Mouse (Mus musculus) thymus, adult 2 months (tissue): ENCODE measurements around the gene Mical2.

ENCODE experiments used
- CTCF ChIP-seq: fragments of 200-500 bp; IDR thresholded peaks from 2 replicates; pipeline ENCODE4 v1.5.1; 2012; ENCODE audit warnings: mild to moderate bottlenecking, control low read depth, low read length, moderate library complexity, borderline replicate concordance; ENCODE audit not compliant: control insufficient read depth, poor library complexity, insufficient read depth; ENCODE audit errors: extremely low read depth
- POLR2A ChIP-seq: fragments of 200-500 bp; IDR thresholded peaks from 2 replicates; pipeline ENCODE4 v1.6.1; 2012; ENCODE audit warnings: mild to moderate bottlenecking, low read length, control low read depth, moderate library complexity; ENCODE audit not compliant: control insufficient read depth, poor library complexity, insufficient read depth; ENCODE audit errors: extremely low read depth

DNA sequence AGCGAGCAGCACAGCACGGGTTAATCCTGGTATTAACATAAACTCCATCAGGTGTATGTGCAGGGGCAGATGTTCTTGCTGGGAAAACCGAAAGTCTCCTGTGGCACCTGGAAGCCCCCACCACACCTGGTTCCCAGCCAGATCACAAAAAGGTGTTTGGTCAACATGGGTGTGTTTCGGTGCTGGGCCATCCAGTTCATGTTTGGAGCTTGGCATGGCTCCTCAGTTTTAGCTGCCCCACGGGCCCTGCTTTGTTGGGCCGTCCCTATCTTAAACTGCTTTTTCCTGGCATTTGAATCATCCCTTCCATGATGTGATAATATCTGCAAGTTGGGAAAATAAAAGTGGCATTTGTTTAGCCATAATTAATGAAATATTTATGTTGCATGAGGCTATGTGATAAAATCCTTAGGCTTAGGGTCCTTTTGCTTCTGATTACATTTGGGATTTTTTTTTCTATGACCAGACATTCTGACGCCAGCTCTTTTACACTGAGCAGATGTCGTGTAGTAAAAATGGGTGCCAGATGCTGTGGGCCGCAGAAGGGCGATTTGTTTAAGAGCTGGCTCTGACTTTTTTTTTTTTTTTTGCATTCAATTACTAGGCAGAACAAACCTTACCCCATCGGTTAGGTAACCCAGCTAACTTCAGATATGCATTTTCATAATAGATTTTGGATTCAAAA, 164.7 kb downstream of the Mical2 start:
- TF ChIP-seq POLR2A: no peak
- no peak for TF ChIP-seq CTCF
